Mouse (Mus musculus) bone marrow, adult 2 months (tissue): ENCODE data around the gene Lrpprc.

Experiments used
- CTCF ChIP-seq: fragments of 200-500 bp; IDR thresholded peaks from 2 replicates; pipeline ENCODE4 v1.5.1; 2011; ENCODE audit warnings: low read length, control low read depth; ENCODE audit not compliant: control insufficient read depth, insufficient read depth
- POLR2A ChIP-seq: fragments of 200-500 bp; IDR thresholded peaks from 2 replicates; pipeline ENCODE4 v1.6.1; 2011; ENCODE audit warnings: low read depth, mild to moderate bottlenecking, control low read depth, low read length, borderline replicate concordance; ENCODE audit not compliant: control insufficient read depth

- no peak for TF ChIP-seq CTCF
- TF ChIP-seq POLR2A: no peak
Observed at GRCm38 (mm10) chr17:84707407-84707806, 83.2 kb downstream of the Lrpprc start.
